Mouse (Mus musculus) left cerebral cortex, adult 18-20 months (tissue): ENCODE data around the gene Arid3a. TPM values are rescaled to one million over a fixed set of nuclear protein-coding genes. Genes with fewer than 3 reads are reported as not detected.

Experiments
- DNase-seq, 2 experiments: peaks; one replicate each; pipeline ENCODE4 v3.0.0; 2021 to 2022; ENCODE audit warnings: low spot score in 2 of 2, mixed read lengths in 1 of 2
- total RNA-seq, 2 experiments: library from RNA; stranded (reverse); gene quantifications; 2 replicates each; pipeline ENCODE4 v1.2.3; 2021

Gene Arid3a
- total RNA-seq, 2 experiments from 2014 or later: 5.6 to 7.2 TPM

- DNase-seq: peak; percentile 90 to 94
These were observed 18.4 kb upstream of the Arid3a start, which contains the start of gene Med16 for GRCm38 (mm10) chr10:79908167-79909091. Med16 (minus strand) TSS chr10:79908923.

GRCm38 (mm10) chr10:79909092-79909922, 17.5 kb upstream of the Arid3a start:
- no peak for DNase-seq

GRCm38 (mm10) chr10:79910556-79910955, 16.3 kb upstream of the Arid3a start, which contains the start of gene Gm26602:
Gm26602 (plus strand) TSS chr10:79910856.
- DNase-seq: no peak

- no peak for DNase-seq
These were observed 14.4 kb upstream of the Arid3a start for GRCm38 (mm10) chr10:79912412-79912811.

GRCm38 (mm10) chr10:79914131-79914947, 12.5 kb upstream of the Arid3a start:
- DNase-seq: no peak

GRCm38 (mm10) chr10:79914948-79915596, 11.8 kb upstream of the Arid3a start:
- no peak for DNase-seq

- DNase-seq: no peak
These were observed 10.8 kb upstream of the Arid3a start for GRCm38 (mm10) chr10:79916081-79916480.

GRCm38 (mm10) chr10:79916808-79917531, 9.9 kb upstream of the Arid3a start, which contains the start of gene Kiss1r:
Kiss1r (plus strand) TSS chr10:79916971.
- DNase-seq: peak; percentile 84 to 89

- DNase-seq: no peak
These were observed 9.2 kb upstream of the Arid3a start for GRCm38 (mm10) chr10:79917532-79918100.

- no peak for DNase-seq
These were observed 8.4 kb upstream of the Arid3a start for GRCm38 (mm10) chr10:79918231-79919078.

GRCm38 (mm10) chr10:79919251-79919849, 7.5 kb upstream of the Arid3a start:
- DNase-seq: no peak

- no peak for DNase-seq
These were observed 6.6 kb upstream of the Arid3a start for GRCm38 (mm10) chr10:79920056-79920890.

GRCm38 (mm10) chr10:79920958-79921535, 5.8 kb upstream of the Arid3a start, which contains the start of gene R3hdm4:
R3hdm4 (minus strand) TSS chr10:79921208.
- no peak for DNase-seq

- no peak for DNase-seq
These were observed 5.3 kb upstream of the Arid3a start for GRCm38 (mm10) chr10:79921572-79921971.

- DNase-seq: peak; percentile 94 to 97
These were observed 1.7 kb upstream of the Arid3a start for GRCm38 (mm10) chr10:79924998-79925784.
